Mouse (Mus musculus) brain, embryonic 14.5 days (tissue): ENCODE results near the gene Vdac2.

Source experiments
- CTCF ChIP-seq: fragments of 200-500 bp; IDR thresholded peaks from 2 replicates; pipeline ENCODE4 v1.5.1; 2012; ENCODE audit warnings: inconsistent platforms, mild to moderate bottlenecking, moderate library complexity, borderline replicate concordance; ENCODE audit not compliant: insufficient read depth, insufficient read length; ENCODE audit errors: extremely low read depth
- POLR2A ChIP-seq: fragments of 200-500 bp; IDR thresholded peaks from 2 replicates; pipeline ENCODE4 v1.6.1; 2012; ENCODE audit warnings: mild to moderate bottlenecking, inconsistent platforms, borderline replicate concordance; ENCODE audit not compliant: poor library complexity, insufficient read depth, insufficient read length, severe bottlenecking; ENCODE audit errors: extremely low read depth

GRCm38 (mm10) chr14:21806631-21807160, 18.3 kb upstream of the Vdac2 start:
- no peak for TF ChIP-seq CTCF
- TF ChIP-seq POLR2A: no peak
